Mouse (Mus musculus): ENCODE measurements around the gene Cox10.
A peak's percentile ranks its signal among the peaks of the same experiment; 100 is the strongest.

- TF ChIP-seq CTCF (IDR thresholded peaks at IDR 0.05; ENCODE audit: control insufficient read depth, insufficient read depth, insufficient read length) = peak; percentile 91
- no peak for TF ChIP-seq CEBPB (IDR thresholded peaks at IDR 0.05; ENCODE audit: low read depth)
- no peak for TF ChIP-seq MYOG (IDR thresholded peaks at IDR 0.05; ENCODE audit: control insufficient read depth, extremely low read depth, insufficient read length)
Measured at GRCm38 (mm10) chr11:63925161-63925582, 154.1 kb downstream of the Cox10 start.
